Mouse (Mus musculus) limb, embryonic 14.5 days (tissue): ENCODE results near the gene Malrd1. TPM values are rescaled to one million over a fixed set of nuclear protein-coding genes. Genes with fewer than 3 reads are reported as not detected.

ENCODE experiments used
- ATAC-seq: fragments of 200-750 bp; cut with Nextera tagmentation; 2 replicates; pipeline ENCODE4 v1.8.0; 2017; ENCODE audit warnings: low read depth, moderate number of reproducible peaks, moderate TSS enrichment; ENCODE audit not compliant: low FRiP score
- DNase-seq: peaks from one replicate; pipeline ENCODE4 v3.0.0-alpha.2; 2015; ENCODE audit warnings: low spot score
- H3K27ac ChIP-seq: fragments of 300-500 bp; sonication (generic); replicated peaks from 2 replicates; pipeline ENCODE4 v1.5.1; 2014; ENCODE audit warnings: low read depth, mild to moderate bottlenecking, low read length, moderate library complexity, mixed read lengths
- H3K27me3 ChIP-seq: fragments of 300-500 bp; sonication (generic); 2 replicates; pipeline ENCODE4 v1.6.1; 2014; ENCODE audit warnings: low read length, mixed read lengths; ENCODE audit not compliant: control insufficient read depth, insufficient read depth
- H3K36me3 ChIP-seq: fragments of 300-500 bp; sonication (generic); 2 replicates; pipeline ENCODE4 v1.6.1; 2014; ENCODE audit warnings: mild to moderate bottlenecking, low read length, moderate library complexity, mixed read lengths; ENCODE audit not compliant: control insufficient read depth, insufficient read depth
- H3K4me1 ChIP-seq: fragments of 300-500 bp; sonication (generic); 2 replicates; pipeline ENCODE4 v1.6.1; 2014; ENCODE audit warnings: antibody characterized with exemption, low read length, mixed read lengths; ENCODE audit not compliant: control insufficient read depth, insufficient read depth
- H3K4me2 ChIP-seq: fragments of 300-500 bp; sonication (generic); replicated peaks from 2 replicates; pipeline ENCODE4 v1.6.1; 2014; ENCODE audit warnings: low read depth, mild to moderate bottlenecking, low read length, moderate library complexity; ENCODE audit not compliant: severe bottlenecking
- H3K4me3 ChIP-seq: fragments of 300-500 bp; sonication (generic); replicated peaks from 2 replicates; pipeline ENCODE4 v1.5.1; 2014; ENCODE audit warnings: low read length
- H3K9ac ChIP-seq: fragments of 300-500 bp; sonication (generic); 2 replicates; pipeline ENCODE4 v1.6.1; 2014; ENCODE audit warnings: mild to moderate bottlenecking, low read depth, low read length, moderate library complexity; ENCODE audit not compliant: severe bottlenecking
- H3K9me3 ChIP-seq: fragments of 300-500 bp; sonication (generic); 2 replicates; pipeline ENCODE4 v1.6.1; 2016; ENCODE audit warnings: low read length; ENCODE audit not compliant: control insufficient read depth
- POLR2A ChIP-seq: fragments of 200-500 bp; IDR thresholded peaks from 2 replicates; pipeline ENCODE4 v1.8.0; 2012; ENCODE audit warnings: inconsistent platforms, mild to moderate bottlenecking, moderate library complexity, borderline replicate concordance; ENCODE audit not compliant: insufficient read depth, insufficient read length; ENCODE audit errors: extremely low read depth
- WGBS: fragments of 180-500 bp; shearing (Covaris S2); extraction: QIAGEN DNeasy Blood & Tissue Kit; methylation state at CpG from one replicate; pipeline ENCODE4 v1.1.7; 2014; 5-methylcytosine and 5-hydroxymethylcytosine counted together
- polyA plus RNA-seq, 2 experiments: library from polyadenylated mRNA; depleted of rRNA in 1 of 2; stranded (reverse) in 1 of 2; unstranded in 1 of 2; fragments of >200 nt; fragmentation: Nextera tagmentation in 1 of 2; extraction: Ambion mirVana in 1 of 2; gene quantifications; 2 replicates each; pipeline versions ENCODE4 v1.2.1 to v1.2.3; 2012 to 2014

Gene Malrd1
- polyA plus RNA-seq, 2 experiments: 0.04 TPM; not detected in 1

- TF ChIP-seq POLR2A: no peak
- no peaks in the 10 kb centered on the region for H3K9me3 ChIP-seq
- DNase-seq (no peak), ATAC-seq (no peak)
- no peak overlapping the region for H3K27ac ChIP-seq
- H3K4me2 ChIP-seq: no peak overlapping the region
- no peak overlapping the region for H3K9ac ChIP-seq
- 27% methylated on average over 2 of the region's 2 CpGs for WGBS
- H3K4me1 ChIP-seq: no peaks in the 10 kb centered on the region
- no peaks in the 10 kb centered on the region for H3K27me3 ChIP-seq
- no peaks in the 10 kb centered on the region for H3K36me3 ChIP-seq
- no peak overlapping the region for H3K4me3 ChIP-seq
Observed at GRCm38 (mm10) chr2:16182140-16182539, 655.9 kb downstream of the Malrd1 start.

GRCm38 (mm10) chr2:16183158-16183557 is 656.9 kb downstream of the Malrd1 start:
- H3K4me3 ChIP-seq: no peak overlapping the region
- no peaks in the 10 kb centered on the region for H3K4me1 ChIP-seq
- no peaks in the 10 kb centered on the region for H3K36me3 ChIP-seq
- H3K9me3 ChIP-seq: no peaks in the 10 kb centered on the region
- no peak overlapping the region for H3K9ac ChIP-seq
- ATAC-seq (no peak), DNase-seq (no peak)
- H3K4me2 ChIP-seq: no peak overlapping the region
- WGBS: 96% methylated on average over 2 of the region's 2 CpGs
- H3K27me3 ChIP-seq: no peaks in the 10 kb centered on the region
- no peak overlapping the region for H3K27ac ChIP-seq
- TF ChIP-seq POLR2A: no peak

- H3K9ac ChIP-seq: no peak overlapping the region
- H3K4me1 ChIP-seq: no peaks in the 10 kb centered on the region
- WGBS: 62% methylated on average over 2 of the region's 2 CpGs
- no peaks in the 10 kb centered on the region for H3K9me3 ChIP-seq
- DNase-seq (no peak), ATAC-seq (no peak)
- no peak for TF ChIP-seq POLR2A
- H3K27ac ChIP-seq: no peak overlapping the region
- no peak overlapping the region for H3K4me2 ChIP-seq
- no peaks in the 10 kb centered on the region for H3K36me3 ChIP-seq
- no peak overlapping the region for H3K4me3 ChIP-seq
- H3K27me3 ChIP-seq: no peaks in the 10 kb centered on the region
Observed at GRCm38 (mm10) chr2:16210016-16210415, 683.7 kb downstream of the Malrd1 start.

- no peak for TF ChIP-seq POLR2A
- Histone ChIP-seq H3K27ac (no peak overlapping the region), H3K36me3 (no peaks in the 10 kb centered on the region), H3K27me3 (no peaks in the 10 kb centered on the region), H3K4me3 (no peak overlapping the region), H3K4me1 (no peaks in the 10 kb centered on the region), H3K4me2 (no peak overlapping the region), H3K9me3 (no peaks in the 10 kb centered on the region), H3K9ac (no peak overlapping the region)
- DNase-seq (no peak), ATAC-seq (no peak)
Observed at GRCm38 (mm10) chr2:16212752-16213151, 686.5 kb downstream of the Malrd1 start.

- no peak for TF ChIP-seq POLR2A
- Histone ChIP-seq H3K4me3 (no peak overlapping the region), H3K27me3 (no peaks in the 10 kb centered on the region), H3K36me3 (no peaks in the 10 kb centered on the region), H3K4me1 (no peaks in the 10 kb centered on the region), H3K9ac (no peak overlapping the region), H3K27ac (no peak overlapping the region), H3K9me3 (no peaks in the 10 kb centered on the region), H3K4me2 (no peak overlapping the region)
- no peak for DNase-seq
- no peak for ATAC-seq
- WGBS: 72% methylated on average over 3 of the region's 3 CpGs
Observed at GRCm38 (mm10) chr2:16214111-16214510, 687.8 kb downstream of the Malrd1 start.

GRCm38 (mm10) chr2:16228187-16228832 is 702.0 kb downstream of the Malrd1 start:
- H3K4me1 ChIP-seq: no peaks in the 10 kb centered on the region
- no peak overlapping the region for H3K9ac ChIP-seq
- H3K27me3 ChIP-seq: no peaks in the 10 kb centered on the region
- no peaks in the 10 kb centered on the region for H3K36me3 ChIP-seq
- no peak overlapping the region for H3K4me3 ChIP-seq
- no peaks in the 10 kb centered on the region for H3K9me3 ChIP-seq
- H3K27ac ChIP-seq: no peak overlapping the region
- WGBS: 80% methylated on average over 1 of the region's 1 CpGs
- TF ChIP-seq POLR2A: no peak
- no peak for ATAC-seq
- H3K4me2 ChIP-seq: no peak overlapping the region
- DNase-seq: no peak
